Mouse (Mus musculus): ENCODE results near the gene Stambpl1. TPM values are rescaled to one million over a fixed set of nuclear protein-coding genes. Genes with fewer than 3 reads are reported as not detected.

Gene Stambpl1
- polyA plus RNA-seq, 1 experiment from 2014 or later, result 2.0 TPM

DNA sequence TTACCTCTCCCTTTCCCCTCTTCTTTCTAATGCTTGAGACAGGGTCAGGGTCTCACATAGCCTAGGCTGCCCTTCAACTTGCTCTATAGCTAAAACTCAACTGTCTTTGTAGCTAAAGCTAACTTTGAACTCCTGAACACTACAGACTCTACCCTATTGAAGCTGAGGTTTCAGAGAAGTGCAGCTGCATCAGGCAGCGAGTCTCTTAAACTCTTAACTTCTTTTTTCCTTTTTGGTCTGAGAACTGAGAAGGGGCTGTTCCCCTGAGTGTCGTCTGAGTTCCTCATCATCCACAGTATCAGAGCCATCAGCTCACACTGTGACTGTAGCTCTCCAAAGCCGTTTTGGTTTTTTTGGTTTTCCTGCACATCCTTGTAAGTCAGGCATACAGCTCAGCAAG, 25.7 kb downstream of the Stambpl1 start:
- no peak overlapping the region for H3K4me3 ChIP-seq (ENCODE audit: low read depth, low read length)
- WGBS, result 82% methylated on average over 3 of the region's 3 CpGs

DNA sequence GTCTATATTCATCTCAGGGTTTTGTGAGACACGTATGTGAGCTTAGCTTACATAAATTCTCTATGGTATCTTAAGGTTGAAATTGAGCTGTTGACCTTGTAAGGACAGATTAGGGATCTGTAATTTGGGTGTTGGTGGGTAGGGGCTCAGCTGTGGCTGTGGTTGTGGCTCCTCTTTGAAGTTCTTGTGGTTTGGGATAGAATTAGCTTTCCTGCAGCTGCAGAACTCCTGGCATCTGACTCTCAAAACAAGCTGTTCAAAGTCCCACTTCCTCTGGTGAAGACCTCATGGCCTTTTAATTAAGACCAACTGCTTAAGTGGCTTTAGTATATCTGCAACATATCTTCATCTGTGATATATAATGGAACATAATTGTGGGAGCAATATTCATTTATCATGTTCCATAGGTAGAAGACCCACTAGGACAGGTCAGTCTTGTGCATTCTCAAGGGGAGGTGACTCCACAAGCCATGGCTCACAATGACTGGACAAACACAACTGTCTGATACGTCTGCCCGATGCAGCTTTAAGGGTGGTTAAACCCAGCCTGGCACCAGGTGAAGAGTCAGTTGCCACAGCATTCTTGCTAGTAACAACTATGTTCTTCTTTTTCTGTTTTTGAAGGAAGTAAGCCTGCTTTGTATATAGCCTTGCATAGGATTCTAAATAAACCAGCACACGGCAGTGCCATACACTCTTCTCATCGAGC, 27.4 kb downstream of the Stambpl1 start:
- no peaks in the 10 kb centered on the region for H3K4me1 ChIP-seq (replicated peaks; ENCODE audit: control insufficient read depth, insufficient read depth, low read length)
- H3K27me3 ChIP-seq (ENCODE audit: control insufficient read depth, insufficient read depth, low read length), result no peaks in the 10 kb centered on the region
- no peak overlapping the region for H3K9ac ChIP-seq (ENCODE audit: low read length)
- H3K36me3 ChIP-seq (ENCODE audit: control insufficient read depth, insufficient read depth, low read length), result no peaks in the 10 kb centered on the region
- H3K4me2 ChIP-seq (ENCODE audit: low read depth, low read length, severe bottlenecking), result no peak overlapping the region
- H3K4me3 ChIP-seq (ENCODE audit: low read depth, low read length), result no peak overlapping the region
- no peak for DNase-seq (ENCODE audit: low spot score)
- no peak overlapping the region for H3K27ac ChIP-seq (ENCODE audit: low read depth, low read length)
- WGBS, result 85% methylated on average over 5 of the region's 5 CpGs
- no peak for ATAC-seq (replicated peaks; ENCODE audit: low FRiP score)
- H3K9me3 ChIP-seq (ENCODE audit: control insufficient read depth, low read length), result no peaks in the 10 kb centered on the region

More for the DNA sequence above, 25.7 kb downstream of the Stambpl1 start:
- no peak overlapping the region for H3K9ac ChIP-seq (ENCODE audit: low read length)
- H3K4me1 ChIP-seq (replicated peaks; ENCODE audit: control insufficient read depth, insufficient read depth, low read length), result no peaks in the 10 kb centered on the region
- H3K36me3 ChIP-seq (ENCODE audit: control insufficient read depth, insufficient read depth, low read length), result no peaks in the 10 kb centered on the region
- DNase-seq (ENCODE audit: low spot score) (no peak), ATAC-seq (replicated peaks; ENCODE audit: low FRiP score) (no peak)
- no peaks in the 10 kb centered on the region for H3K9me3 ChIP-seq (ENCODE audit: control insufficient read depth, low read length)
- H3K4me2 ChIP-seq (ENCODE audit: low read depth, low read length, severe bottlenecking), result no peak overlapping the region
- no peaks in the 10 kb centered on the region for H3K27me3 ChIP-seq (ENCODE audit: control insufficient read depth, insufficient read depth, low read length)
- no peak overlapping the region for H3K27ac ChIP-seq (ENCODE audit: low read depth, low read length)

DNA sequence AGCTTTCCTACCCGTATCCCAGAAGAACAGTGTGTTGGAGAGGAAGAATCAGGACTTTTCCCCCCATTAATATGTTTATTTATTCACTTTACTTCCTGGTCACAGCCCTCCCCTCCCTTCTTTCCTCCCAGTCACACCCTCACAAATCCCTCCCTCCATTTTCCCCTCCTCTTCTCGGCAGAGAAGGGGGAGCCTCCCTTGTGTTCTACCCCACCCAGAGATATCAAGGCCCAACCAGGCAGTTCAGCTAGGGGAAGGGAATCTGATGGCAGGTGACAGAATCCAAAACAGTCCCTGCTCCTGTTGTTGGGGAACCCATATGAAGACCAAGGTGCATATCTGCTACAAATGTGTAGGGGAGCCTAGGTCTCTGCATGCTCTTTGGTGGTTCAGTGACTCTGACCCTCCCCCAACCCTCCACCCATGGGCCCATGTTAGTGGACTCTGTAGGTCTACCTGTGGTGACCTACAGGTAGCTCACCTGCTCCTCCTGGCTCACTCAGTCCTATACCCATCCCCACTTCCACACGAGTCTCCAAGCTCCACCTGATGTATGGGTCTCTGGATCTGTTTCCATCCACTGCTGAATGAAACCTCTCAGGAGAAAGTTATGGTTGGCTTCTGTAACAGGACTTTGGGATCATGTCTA, 28.8 kb downstream of the Stambpl1 start:
- Histone ChIP-seq H3K9ac (ENCODE audit: low read length) (no peak overlapping the region), H3K4me2 (ENCODE audit: low read depth, low read length, severe bottlenecking) (no peak overlapping the region), H3K36me3 (ENCODE audit: control insufficient read depth, insufficient read depth, low read length) (no peaks in the 10 kb centered on the region), H3K27ac (ENCODE audit: low read depth, low read length) (no peak overlapping the region), H3K27me3 (ENCODE audit: control insufficient read depth, insufficient read depth, low read length) (no peaks in the 10 kb centered on the region), H3K4me1 (replicated peaks; ENCODE audit: control insufficient read depth, insufficient read depth, low read length) (no peaks in the 10 kb centered on the region), H3K9me3 (ENCODE audit: control insufficient read depth, low read length) (no peaks in the 10 kb centered on the region), H3K4me3 (ENCODE audit: low read depth, low read length) (no peak overlapping the region)
- no peak for DNase-seq (ENCODE audit: low spot score)
- WGBS, result 88% methylated on average over 3 of the region's 3 CpGs
- ATAC-seq (replicated peaks; ENCODE audit: low FRiP score), result no peak

DNA sequence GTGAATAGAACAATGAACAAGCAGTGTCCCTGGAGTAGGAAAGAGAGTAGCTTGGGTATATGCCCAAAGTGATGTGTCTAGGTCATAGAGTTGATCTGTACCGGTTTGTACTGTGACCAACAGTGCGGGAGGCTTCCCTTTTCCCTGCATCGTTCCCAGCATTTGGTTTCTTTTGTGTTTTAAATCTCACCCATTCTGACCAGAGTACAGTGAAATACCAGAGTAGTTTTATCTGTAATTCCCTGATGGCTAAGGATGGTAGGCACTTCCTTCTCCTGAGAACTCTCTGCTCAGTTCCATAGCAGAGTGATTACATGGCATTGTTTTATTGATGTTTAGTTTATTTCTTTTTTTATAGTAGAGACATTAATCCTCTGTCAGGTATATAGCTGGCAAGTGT, 30.8 kb downstream of the Stambpl1 start:
- Histone ChIP-seq H3K9ac (ENCODE audit: low read length) (no peak overlapping the region), H3K27ac (ENCODE audit: low read depth, low read length) (no peak overlapping the region), H3K4me2 (ENCODE audit: low read depth, low read length, severe bottlenecking) (no peak overlapping the region), H3K4me1 (replicated peaks; ENCODE audit: control insufficient read depth, insufficient read depth, low read length) (no peaks in the 10 kb centered on the region), H3K9me3 (ENCODE audit: control insufficient read depth, low read length) (no peaks in the 10 kb centered on the region), H3K36me3 (ENCODE audit: control insufficient read depth, insufficient read depth, low read length) (no peaks in the 10 kb centered on the region), H3K27me3 (ENCODE audit: control insufficient read depth, insufficient read depth, low read length) (no peaks in the 10 kb centered on the region), H3K4me3 (ENCODE audit: low read depth, low read length) (no peak overlapping the region)
- WGBS, result 86% methylated on average over 3 of the region's 3 CpGs
- no peak for ATAC-seq (replicated peaks; ENCODE audit: low FRiP score)
- DNase-seq (ENCODE audit: low spot score), result no peak

DNA sequence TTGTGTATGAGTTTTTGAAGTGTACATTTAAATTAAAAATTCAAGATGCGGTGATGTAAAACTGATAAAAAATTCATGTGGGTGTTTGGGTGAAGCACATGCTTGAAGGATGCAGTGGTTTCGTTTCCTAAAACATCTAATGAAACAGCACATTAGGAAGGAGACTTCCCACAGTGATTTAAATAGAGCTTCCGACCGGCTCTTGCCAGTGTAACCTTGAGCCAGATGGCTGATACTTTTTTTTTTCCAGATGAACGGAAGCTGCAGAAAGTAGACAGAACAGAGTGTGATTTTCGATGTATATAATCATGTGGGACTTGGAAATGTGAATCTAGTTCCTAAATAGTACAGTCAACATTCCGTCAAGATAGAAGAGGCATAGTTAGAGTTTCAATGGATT, 39.6 kb downstream of the Stambpl1 start:
- Histone ChIP-seq H3K36me3 (ENCODE audit: control insufficient read depth, insufficient read depth, low read length) (no peaks in the 10 kb centered on the region), H3K4me3 (ENCODE audit: low read depth, low read length) (no peak overlapping the region), H3K27me3 (ENCODE audit: control insufficient read depth, insufficient read depth, low read length) (no peaks in the 10 kb centered on the region), H3K4me1 (replicated peaks; ENCODE audit: control insufficient read depth, insufficient read depth, low read length) (no peaks in the 10 kb centered on the region), H3K27ac (ENCODE audit: low read depth, low read length) (no peak overlapping the region), H3K9me3 (ENCODE audit: control insufficient read depth, low read length) (no peaks in the 10 kb centered on the region), H3K4me2 (ENCODE audit: low read depth, low read length, severe bottlenecking) (no peak overlapping the region), H3K9ac (ENCODE audit: low read length) (no peak overlapping the region)
- DNase-seq (ENCODE audit: low spot score) (no peak), ATAC-seq (replicated peaks; ENCODE audit: low FRiP score) (no peak)
- WGBS, result 81% methylated on average over 7 of the region's 7 CpGs

DNA sequence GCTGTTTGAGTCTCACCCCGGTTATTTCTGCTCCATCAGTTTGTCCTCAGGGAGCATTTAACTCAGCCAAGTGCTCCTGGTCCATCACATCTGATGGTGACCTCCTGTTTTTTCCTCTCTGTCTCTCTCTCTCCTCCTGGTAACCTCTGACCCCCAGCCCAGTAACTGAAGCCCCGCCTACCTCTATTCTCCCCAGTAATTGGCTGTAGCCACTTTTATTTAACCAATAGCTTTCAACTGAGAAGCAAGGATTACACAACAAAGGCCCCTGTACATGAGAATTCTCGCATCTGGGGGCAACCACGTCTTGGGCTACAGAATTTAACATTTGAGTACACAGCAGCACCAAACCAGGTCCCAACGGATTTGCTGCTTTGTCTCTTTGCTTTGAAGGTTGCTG, 40.3 kb downstream of the Stambpl1 start:
- 53% methylated on average over 5 of the region's 5 CpGs for WGBS
- DNase-seq (ENCODE audit: low spot score) (no peak), ATAC-seq (replicated peaks; ENCODE audit: low FRiP score) (no peak)
- H3K4me1 ChIP-seq (replicated peaks; ENCODE audit: control insufficient read depth, insufficient read depth, low read length), result no peaks in the 10 kb centered on the region
- H3K9me3 ChIP-seq (ENCODE audit: control insufficient read depth, low read length), result no peaks in the 10 kb centered on the region
- no peak overlapping the region for H3K27ac ChIP-seq (ENCODE audit: low read depth, low read length)
- no peaks in the 10 kb centered on the region for H3K36me3 ChIP-seq (ENCODE audit: control insufficient read depth, insufficient read depth, low read length)
- no peaks in the 10 kb centered on the region for H3K27me3 ChIP-seq (ENCODE audit: control insufficient read depth, insufficient read depth, low read length)
- no peak overlapping the region for H3K9ac ChIP-seq (ENCODE audit: low read length)
- no peak overlapping the region for H3K4me3 ChIP-seq (ENCODE audit: low read depth, low read length)
- no peak overlapping the region for H3K4me2 ChIP-seq (ENCODE audit: low read depth, low read length, severe bottlenecking)

DNA sequence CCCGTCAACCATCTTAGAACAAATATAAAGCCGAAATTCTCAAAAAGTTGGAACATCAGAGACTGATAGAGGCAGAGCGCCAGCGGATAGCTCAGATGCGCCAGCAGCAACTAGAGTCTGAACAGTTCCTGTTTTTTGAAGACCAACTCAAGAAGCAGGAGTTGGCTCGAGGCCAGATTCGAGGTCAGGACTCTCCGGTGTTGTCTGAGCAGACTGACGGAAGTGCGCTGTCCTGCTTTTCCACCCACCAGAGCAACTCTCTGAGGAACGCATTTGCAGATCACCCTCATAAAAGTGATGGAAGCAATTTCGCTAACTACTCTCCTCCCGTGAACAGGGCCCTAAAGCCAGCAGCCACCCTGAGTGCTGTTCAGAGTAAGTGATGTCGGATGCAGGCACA, 41.9 kb downstream of the Stambpl1 start:
- Histone ChIP-seq H3K27me3 (ENCODE audit: control insufficient read depth, insufficient read depth, low read length) (no peaks in the 10 kb centered on the region), H3K4me3 (ENCODE audit: low read depth, low read length) (no peak overlapping the region), H3K27ac (ENCODE audit: low read depth, low read length) (no peak overlapping the region), H3K9ac (ENCODE audit: low read length) (no peak overlapping the region), H3K9me3 (ENCODE audit: control insufficient read depth, low read length) (no peaks in the 10 kb centered on the region), H3K4me2 (ENCODE audit: low read depth, low read length, severe bottlenecking) (no peak overlapping the region), H3K4me1 (replicated peaks; ENCODE audit: control insufficient read depth, insufficient read depth, low read length) (no peaks in the 10 kb centered on the region), H3K36me3 (ENCODE audit: control insufficient read depth, insufficient read depth, low read length) (no peaks in the 10 kb centered on the region)
- WGBS, result 91% methylated on average over 14 of the region's 14 CpGs
- no peak for ATAC-seq (replicated peaks; ENCODE audit: low FRiP score)
- no peak for DNase-seq (ENCODE audit: low spot score)

DNA sequence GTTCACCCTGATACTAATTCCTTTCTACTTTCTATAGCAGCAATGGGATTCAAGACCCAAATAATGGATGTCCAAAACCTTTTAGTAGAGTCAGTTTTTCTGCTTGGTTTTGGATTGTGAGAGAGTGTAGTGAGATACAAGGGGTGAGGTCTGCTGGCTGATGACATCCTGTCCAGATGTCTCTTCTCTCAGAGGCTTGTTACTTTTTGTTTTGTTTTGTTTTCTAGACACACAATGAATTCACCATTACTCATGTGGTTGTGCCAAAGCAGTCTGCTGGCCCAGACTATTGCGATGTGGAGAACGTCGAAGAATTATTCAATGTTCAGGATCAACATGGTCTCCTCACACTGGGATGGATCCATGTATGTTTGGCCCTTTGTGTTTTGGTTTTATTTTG, 44.0 kb downstream of the Stambpl1 start:
- Histone ChIP-seq H3K27ac (ENCODE audit: low read depth, low read length) (no peak overlapping the region), H3K9me3 (ENCODE audit: control insufficient read depth, low read length) (no peaks in the 10 kb centered on the region), H3K36me3 (ENCODE audit: control insufficient read depth, insufficient read depth, low read length) (no peaks in the 10 kb centered on the region), H3K4me3 (ENCODE audit: low read depth, low read length) (no peak overlapping the region), H3K4me1 (replicated peaks; ENCODE audit: control insufficient read depth, insufficient read depth, low read length) (no peaks in the 10 kb centered on the region), H3K27me3 (ENCODE audit: control insufficient read depth, insufficient read depth, low read length) (no peaks in the 10 kb centered on the region), H3K9ac (ENCODE audit: low read length) (no peak overlapping the region), H3K4me2 (ENCODE audit: low read depth, low read length, severe bottlenecking) (no peak overlapping the region)
- ATAC-seq (replicated peaks; ENCODE audit: low FRiP score) (no peak), DNase-seq (ENCODE audit: low spot score) (no peak)
- 91% methylated on average over 3 of the region's 3 CpGs for WGBS

DNA sequence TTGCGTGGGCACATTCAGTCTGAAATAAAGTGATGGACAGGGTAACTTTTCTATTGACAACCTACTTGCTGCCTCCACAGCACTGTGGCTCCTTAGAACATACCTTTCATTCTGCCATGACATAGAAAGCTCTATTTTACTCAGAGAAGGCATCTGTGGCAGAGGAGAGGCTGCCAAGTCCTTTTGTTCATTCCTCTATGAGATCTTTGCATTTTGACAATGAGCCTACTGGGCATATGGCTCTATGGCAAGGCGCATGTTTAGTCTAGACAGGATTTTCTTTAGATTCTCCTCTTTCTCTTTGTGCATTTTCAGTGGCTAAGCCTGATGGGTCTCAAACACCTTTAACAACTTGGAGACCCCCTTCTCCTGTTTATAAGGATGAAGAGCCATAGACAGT, 45.7 kb downstream of the Stambpl1 start:
- ATAC-seq (replicated peaks; ENCODE audit: low FRiP score) (no peak), DNase-seq (ENCODE audit: low spot score) (no peak)
- no peaks in the 10 kb centered on the region for H3K9me3 ChIP-seq (ENCODE audit: control insufficient read depth, low read length)
- no peaks in the 10 kb centered on the region for H3K27me3 ChIP-seq (ENCODE audit: control insufficient read depth, insufficient read depth, low read length)
- no peaks in the 10 kb centered on the region for H3K4me1 ChIP-seq (replicated peaks; ENCODE audit: control insufficient read depth, insufficient read depth, low read length)
- 93% methylated on average over 2 of the region's 2 CpGs for WGBS
- no peak overlapping the region for H3K27ac ChIP-seq (ENCODE audit: low read depth, low read length)
- no peak overlapping the region for H3K4me3 ChIP-seq (ENCODE audit: low read depth, low read length)
- H3K9ac ChIP-seq (ENCODE audit: low read length), result no peak overlapping the region
- H3K36me3 ChIP-seq (ENCODE audit: control insufficient read depth, insufficient read depth, low read length), result no peaks in the 10 kb centered on the region
- H3K4me2 ChIP-seq (ENCODE audit: low read depth, low read length, severe bottlenecking), result no peak overlapping the region
